Mouse (Mus musculus) kidney, postnatal 25 days (tissue): ENCODE measurements at regions not wholly inside any gene's neighbourhood (a gene's known extent, or its start where the extent isn't known, plus 50 kb on each side); places are given as distances from the start of the nearest gene placed in this dataset.
A peak's percentile ranks its signal among the peaks of the same experiment; 100 is the strongest.

Source experiments
- DNase-seq, 2 experiments: peaks; one replicate each; pipeline ENCODE4 v3.0.0; 2021; ENCODE audit warnings: mixed read lengths in 2 of 2

DNA sequence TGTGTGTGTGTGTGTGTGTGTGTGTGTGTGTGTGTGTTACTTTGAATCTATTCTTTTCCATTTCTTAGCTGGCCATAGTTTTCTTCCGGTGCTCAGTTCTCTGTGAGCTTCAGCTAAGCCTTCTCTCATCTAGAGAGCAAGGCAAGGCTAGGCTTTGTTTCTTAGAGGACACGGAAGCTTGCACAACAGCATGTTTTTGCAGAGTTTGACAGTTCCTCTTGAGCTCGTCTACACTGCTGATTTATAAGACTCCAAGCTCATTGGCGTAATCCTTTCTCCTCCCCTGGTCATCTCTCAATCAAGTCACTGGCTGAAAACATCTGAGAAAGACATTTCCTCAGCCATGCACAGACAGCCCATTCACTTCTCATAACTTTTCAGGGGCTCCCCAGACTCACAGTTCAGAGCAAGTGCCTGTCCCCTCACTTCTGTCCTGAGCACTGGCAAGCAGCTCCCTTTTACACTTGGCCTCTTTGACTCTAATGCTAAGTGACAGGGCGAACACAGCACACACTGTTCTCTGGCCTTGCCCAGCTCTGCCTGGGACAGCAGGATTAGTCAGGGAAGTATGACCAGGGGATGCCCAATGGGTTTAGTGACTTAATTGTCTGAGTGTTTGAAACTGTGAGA lies 362.3 kb upstream of the Npvf start:
- DNase-seq: no peak

- DNase-seq: no peak
Observed at GRCm38 (mm10) chr6:51017260-51017999, 363.2 kb upstream of the Npvf start.

- no peak for DNase-seq
Observed at GRCm38 (mm10) chr6:51021206-51021605, 367.0 kb upstream of the Npvf start.

GRCm38 (mm10) chr6:51023361-51023760 lies 369.1 kb upstream of the Npvf start:
- no peak for DNase-seq

GRCm38 (mm10) chr6:51024756-51025155 lies 370.5 kb upstream of the Npvf start:
- DNase-seq: peak; percentile 50 to 61

DNA sequence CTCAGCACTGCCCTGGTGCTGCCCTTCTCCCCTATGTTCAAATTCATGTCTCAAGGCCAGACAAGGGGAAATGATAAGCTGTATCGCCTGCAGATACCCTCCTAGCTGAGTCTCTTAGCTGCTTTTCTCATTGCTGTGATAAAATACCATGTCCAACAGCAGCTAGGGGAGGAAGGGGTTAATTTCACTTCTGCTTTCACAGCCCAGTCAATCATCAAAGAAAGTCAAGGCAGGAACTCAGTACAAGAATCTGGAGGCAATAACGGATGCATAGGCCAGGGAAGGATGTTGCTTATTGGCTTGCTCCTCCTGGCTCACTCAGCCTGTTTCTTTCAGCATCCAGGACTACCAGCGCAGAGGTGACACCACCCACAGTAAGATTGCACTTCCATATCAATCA lies 371.2 kb upstream of the Npvf start:
- DNase-seq: no peak

GRCm38 (mm10) chr6:51027296-51027695 lies 373.1 kb upstream of the Npvf start:
- DNase-seq: no peak

- DNase-seq: no peak
Observed at GRCm38 (mm10) chr6:51029516-51029915, 375.3 kb upstream of the Npvf start.

- DNase-seq: no peak
Observed at GRCm38 (mm10) chr6:51029953-51030352, 375.7 kb upstream of the Npvf start.

- DNase-seq: no peak
Observed at GRCm38 (mm10) chr6:51033835-51034234, 379.6 kb upstream of the Npvf start.

- DNase-seq: no peak
Observed at GRCm38 (mm10) chr6:51036074-51036473, 381.8 kb upstream of the Npvf start.

GRCm38 (mm10) chr6:51036553-51036952 lies 382.3 kb upstream of the Npvf start:
- peak; percentile 42 to 49 for DNase-seq

DNA sequence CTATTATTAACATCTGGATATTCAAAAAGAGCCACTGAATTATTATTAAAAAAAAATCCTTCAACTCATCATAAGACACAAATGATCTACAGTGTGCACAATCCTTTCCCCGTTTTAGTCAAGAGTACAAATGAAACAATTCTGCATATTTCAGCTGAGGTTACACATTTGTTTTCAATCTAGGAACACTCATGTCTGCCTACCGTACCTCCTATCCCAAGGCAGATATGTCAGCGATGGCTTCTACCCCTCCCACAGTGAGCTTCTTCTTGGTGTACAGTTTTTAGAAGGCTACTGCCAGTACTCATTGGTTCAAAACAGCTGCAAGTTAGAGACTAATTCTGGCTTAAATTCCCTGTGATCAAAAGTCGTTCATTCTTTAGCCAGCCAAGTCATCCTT lies 382.7 kb upstream of the Npvf start:
- DNase-seq: no peak

- DNase-seq: no peak
Observed at GRCm38 (mm10) chr6:51039486-51040180, 385.4 kb upstream of the Npvf start.

- DNase-seq: no peak
Observed at GRCm38 (mm10) chr6:51043970-51044369, 388.5 kb upstream of the Nfe2l3 start.

- no peak for DNase-seq
Observed at GRCm38 (mm10) chr6:51044873-51045272, 387.6 kb upstream of the Nfe2l3 start.

DNA sequence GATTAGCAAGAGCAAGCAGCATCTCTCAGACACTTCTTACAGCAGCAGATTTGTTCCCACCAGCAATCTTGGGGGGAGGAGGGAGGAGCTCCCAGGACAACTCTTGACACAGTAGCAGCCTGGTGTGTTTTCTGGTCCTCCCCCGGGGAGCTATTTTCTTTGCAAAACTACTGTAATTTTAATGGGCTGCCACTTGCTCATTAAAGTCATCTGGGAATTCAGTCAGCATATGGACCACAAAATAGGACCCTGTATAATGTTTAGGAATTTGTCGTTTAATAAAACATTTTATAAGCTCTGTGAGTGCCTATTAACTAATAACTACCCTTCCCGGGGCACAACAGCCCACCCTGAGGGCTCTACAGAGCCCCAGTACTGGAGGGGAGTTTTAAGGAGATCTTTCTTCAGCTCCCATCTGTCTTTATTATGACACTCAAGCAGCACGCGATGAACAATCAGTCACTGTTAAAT lies 380.0 kb upstream of the Nfe2l3 start:
- DNase-seq: no peak

GRCm38 (mm10) chr6:51057229-51057628 lies 375.2 kb upstream of the Nfe2l3 start:
- DNase-seq: no peak

DNA sequence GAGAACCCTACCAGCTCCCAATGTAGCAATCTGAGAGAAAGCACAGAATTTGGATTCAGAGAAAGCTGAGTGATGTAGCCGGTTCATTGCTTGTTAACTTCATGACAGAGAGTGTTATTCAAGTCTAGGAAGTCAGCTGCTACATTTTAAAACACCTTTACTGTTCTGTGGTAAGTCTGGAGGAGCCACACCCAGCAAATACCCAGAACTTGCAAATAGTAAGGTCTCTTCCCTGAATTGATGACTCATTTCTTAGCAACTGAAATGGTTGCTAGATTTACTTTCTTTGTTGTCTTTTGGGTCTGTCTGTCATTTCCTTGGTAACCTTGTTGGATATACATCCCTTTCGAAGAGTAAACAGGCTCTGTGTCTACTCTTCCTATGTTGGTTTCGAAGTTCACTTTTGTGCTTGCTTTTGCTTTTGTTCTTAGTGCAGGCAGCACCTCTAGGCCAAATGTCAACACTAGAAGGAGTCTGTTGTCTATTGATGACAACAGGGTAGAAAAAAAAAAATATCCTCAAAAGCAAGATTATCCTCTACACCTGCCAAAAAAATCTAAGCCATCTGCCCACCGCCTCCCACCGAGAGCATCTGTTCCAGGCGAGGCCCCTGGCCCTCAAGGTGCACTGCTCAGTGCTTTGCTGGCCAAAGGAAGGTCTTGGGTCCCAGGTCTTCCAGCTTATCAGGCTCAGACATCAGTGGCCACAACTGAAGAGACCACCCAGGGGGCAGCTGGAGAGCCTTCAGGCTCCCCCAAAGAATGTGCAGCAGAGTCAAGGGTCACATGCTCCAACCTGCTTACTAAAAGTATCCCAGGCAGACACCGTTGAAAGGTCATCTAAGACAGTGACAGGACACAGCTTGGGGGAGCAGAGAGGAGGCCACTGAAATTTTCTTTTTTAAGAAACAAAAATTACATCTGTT lies 372.3 kb upstream of the Nfe2l3 start:
- DNase-seq: no peak

DNA sequence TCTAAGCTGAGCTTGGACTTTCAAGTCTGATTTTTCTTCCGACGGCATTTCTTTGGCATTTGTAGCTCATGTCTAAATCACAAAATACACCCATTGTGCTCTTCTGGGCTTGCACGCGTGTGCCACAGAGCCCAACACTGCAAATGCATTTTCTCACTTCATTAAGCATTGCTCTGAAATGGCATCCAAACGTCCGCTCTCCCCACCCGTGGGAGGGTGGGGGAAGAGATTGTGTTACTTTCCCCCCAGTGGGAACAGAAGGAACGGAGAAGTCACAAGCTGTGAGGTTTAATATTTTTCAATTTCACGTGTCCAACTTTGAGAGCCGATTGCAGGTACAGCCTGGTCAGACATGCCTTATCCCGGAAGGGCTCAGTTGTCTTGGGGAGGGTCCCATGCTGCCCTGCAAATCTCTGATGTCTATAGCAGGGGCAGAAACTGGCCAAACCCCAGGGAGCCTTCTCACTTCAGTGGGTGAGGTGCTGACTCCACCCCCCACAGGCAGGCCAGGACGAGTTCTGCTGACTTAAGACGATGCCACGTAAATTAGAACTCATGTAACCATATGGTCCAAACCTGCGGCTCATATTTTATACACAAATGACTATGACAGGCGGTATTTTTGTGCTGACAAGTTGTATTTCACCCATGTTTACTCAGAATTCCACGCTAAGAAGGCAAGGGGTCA lies 371.5 kb upstream of the Nfe2l3 start:
- DNase-seq: no peak

DNA sequence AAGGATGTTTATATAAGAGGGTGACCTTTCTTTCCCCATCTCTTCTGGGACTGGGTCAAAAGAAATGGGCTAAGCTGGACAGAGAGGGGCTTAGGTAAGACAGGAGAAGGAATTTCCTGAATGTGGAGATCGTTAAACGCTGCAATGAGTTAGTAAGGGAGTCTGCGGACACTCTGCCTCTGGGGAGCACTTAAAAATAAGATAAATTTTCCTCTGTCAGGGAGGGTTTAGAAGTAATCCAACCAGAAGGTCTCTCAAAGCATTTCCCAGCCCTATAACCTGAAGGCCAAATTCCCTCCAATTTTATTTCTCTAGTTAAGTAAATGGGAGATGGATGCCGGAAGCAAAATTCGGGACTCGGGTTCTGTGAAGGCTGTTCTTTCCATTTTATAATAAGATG lies 367.3 kb upstream of the Nfe2l3 start:
- no peak for DNase-seq

DNA sequence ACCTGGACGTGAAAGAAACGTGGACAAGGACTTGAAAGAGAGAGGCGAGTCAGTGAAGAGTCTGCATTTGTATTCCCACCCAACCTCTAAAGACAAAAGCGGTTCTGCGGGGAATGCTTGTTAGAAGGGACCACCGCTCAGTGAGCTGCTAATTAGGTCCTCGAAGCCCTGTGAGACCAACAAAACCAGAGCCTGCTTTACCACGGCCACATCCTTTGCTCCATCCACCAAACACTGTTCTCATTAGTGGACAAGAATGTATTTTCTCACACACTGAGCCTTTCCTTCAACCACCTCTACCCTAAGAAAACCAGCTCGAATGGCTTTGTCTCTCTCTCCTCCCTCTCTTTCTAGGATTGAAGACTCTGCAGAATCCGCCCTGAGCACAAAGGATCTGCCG lies 365.1 kb upstream of the Nfe2l3 start:
- DNase-seq: no peak
